ENCODE assay signal across 16 mouse cellular contexts in the genomic region with DNA sequence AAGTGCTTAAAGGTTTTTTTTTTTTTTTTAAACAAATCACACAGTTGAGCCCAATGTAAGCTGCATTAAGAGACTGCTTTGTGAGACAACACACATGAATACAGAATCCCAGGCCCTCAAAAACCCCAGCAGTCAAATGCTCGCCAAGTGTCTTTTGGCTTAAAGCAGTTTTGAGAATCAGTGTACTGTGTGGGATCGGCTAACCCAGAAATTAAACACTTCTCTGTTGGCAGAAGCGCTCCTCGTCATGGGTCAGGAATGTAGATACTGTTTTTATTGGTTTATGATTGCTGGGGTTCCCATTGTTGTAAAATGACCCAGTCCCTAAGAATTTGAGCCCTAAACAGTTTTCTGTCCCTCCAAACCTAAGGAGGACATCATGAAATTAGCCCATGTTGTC.
A peak's percentile ranks its signal among the peaks of the same experiment; 100 is the strongest.
DNase-seq lines count a peak whose midpoint lies in the region; ATAC-seq and TF ChIP-seq lines count a peak whose summit lies in the region.
"Had no signal": no experiment of that assay in that cellular context is flagged by ENCODE, and none has a peak within 500 bp of the region (broad histone marks: within the 10 kb centered on the region; RNA-seq: fewer than 3 reads in every experiment).

No protein-coding gene starts in this region.

- H3K27me3 ChIP-seq in forebrain, embryonic 11.5 days (ENCODE audit: control insufficient read depth, insufficient read depth, low read length) = no peaks in the 10 kb centered on the region
- H3K27me3 ChIP-seq in forebrain, postnatal 0 days (ENCODE audit: insufficient read depth, low read length) = no peaks in the 10 kb centered on the region
- no peaks in the 10 kb centered on the region for H3K27me3 ChIP-seq in lung, embryonic 15.5 days
- no peaks in the 10 kb centered on the region for H3K27me3 ChIP-seq in embryonic facial prominence, embryonic 15.5 days
- H3K27me3 ChIP-seq in limb, embryonic 15.5 days = no peaks in the 10 kb centered on the region
- H3K27me3 ChIP-seq: forebrain, embryonic 13.5 days; liver, embryonic 13.5 days had no signal

- DNase-seq in forebrain, embryonic 11.5 days (ENCODE audit: low spot score) = peak; percentile 34
- DNase-seq in forebrain, postnatal 0 days = no peak
- no peak for DNase-seq in lung, postnatal 4 days
- DNase-seq in spleen, adult 12 weeks (ENCODE audit: low spot score) = no peak
- no peak for DNase-seq in adrenal gland, postnatal 10 days
- DNase-seq: adrenal gland, postnatal 25 days; cerebellum, adult 9-11 months; kidney, postnatal 10 days; liver, embryonic 13.5 days; right cerebral cortex, adult 18-20 months had no signal

- no peaks in the 10 kb centered on the region for H3K4me1 ChIP-seq in forebrain, embryonic 11.5 days (replicated peaks; ENCODE audit: control insufficient read depth, insufficient read depth, low read length)
- no peaks in the 10 kb centered on the region for H3K4me1 ChIP-seq in forebrain, postnatal 0 days (ENCODE audit: insufficient read depth)
- H3K4me1 ChIP-seq in lung, embryonic 15.5 days = peaks cover 23% of the 10 kb centered on the region
- no peaks in the 10 kb centered on the region for H3K4me1 ChIP-seq in embryonic facial prominence, embryonic 15.5 days
- H3K4me1 ChIP-seq in limb, embryonic 15.5 days = peaks cover 19% of the 10 kb centered on the region
- H3K4me1 ChIP-seq: forebrain, embryonic 13.5 days had no signal

- WGBS in forebrain, embryonic 11.5 days = 78% methylated on average over 4 of the region's 4 CpGs
- WGBS in forebrain, postnatal 0 days = 54% methylated on average over 4 of the region's 4 CpGs
- 42% methylated on average over 4 of the region's 4 CpGs for WGBS in lung, embryonic 15.5 days
- WGBS in embryonic facial prominence, embryonic 15.5 days = 50% methylated on average over 4 of the region's 4 CpGs
- WGBS in limb, embryonic 15.5 days = 43% methylated on average over 4 of the region's 4 CpGs

- no peak overlapping the region for H3K9ac ChIP-seq in forebrain, embryonic 11.5 days (ENCODE audit: low read length)
- no peak overlapping the region for H3K9ac ChIP-seq in forebrain, postnatal 0 days
- H3K9ac ChIP-seq in lung, embryonic 15.5 days = no peak overlapping the region
- no peak overlapping the region for H3K9ac ChIP-seq in embryonic facial prominence, embryonic 15.5 days
- no peak overlapping the region for H3K9ac ChIP-seq in limb, embryonic 15.5 days
- H3K9ac ChIP-seq: forebrain, embryonic 13.5 days; liver, embryonic 13.5 days had no signal

- H3K36me3 ChIP-seq in forebrain, embryonic 11.5 days (ENCODE audit: control insufficient read depth, insufficient read depth, low read length) = no peaks in the 10 kb centered on the region
- no peaks in the 10 kb centered on the region for H3K36me3 ChIP-seq in forebrain, postnatal 0 days (ENCODE audit: insufficient read depth)
- H3K36me3 ChIP-seq in lung, embryonic 15.5 days = no peaks in the 10 kb centered on the region
- no peaks in the 10 kb centered on the region for H3K36me3 ChIP-seq in embryonic facial prominence, embryonic 15.5 days
- H3K36me3 ChIP-seq in limb, embryonic 15.5 days = no peaks in the 10 kb centered on the region
- H3K36me3 ChIP-seq: hindbrain, embryonic 10.5 days; liver, embryonic 13.5 days had no signal

- no peaks in the 10 kb centered on the region for H3K9me3 ChIP-seq in forebrain, embryonic 11.5 days (ENCODE audit: control insufficient read depth, low read length)
- no peaks in the 10 kb centered on the region for H3K9me3 ChIP-seq in forebrain, postnatal 0 days (ENCODE audit: low read length)
- H3K9me3 ChIP-seq in lung, embryonic 15.5 days = no peaks in the 10 kb centered on the region
- H3K9me3 ChIP-seq in embryonic facial prominence, embryonic 15.5 days (replicated peaks) = no peaks in the 10 kb centered on the region
- no peaks in the 10 kb centered on the region for H3K9me3 ChIP-seq in limb, embryonic 15.5 days
- H3K9me3 ChIP-seq: forebrain, embryonic 13.5 days; hindbrain, embryonic 10.5 days; liver, embryonic 13.5 days; megakaryocyte, embryonic 14.5 days had no signal

- TF ChIP-seq CTCF in forebrain, postnatal 0 days (IDR thresholded peaks at IDR 0.05; ENCODE audit: low read depth) = no peak

- H3K27ac ChIP-seq in forebrain, embryonic 11.5 days (ENCODE audit: low read depth, low read length) = no peak overlapping the region
- no peak overlapping the region for H3K27ac ChIP-seq in forebrain, postnatal 0 days (ENCODE audit: low read depth, low read length)
- peak overlapping the region; percentile 29; the same call in 1 of the 2 replicates for H3K27ac ChIP-seq in lung, embryonic 15.5 days
- 0 out of 2 replicates have a peak overlapping the region, but pooled peaks have one; percentile 48 for H3K27ac ChIP-seq in embryonic facial prominence, embryonic 15.5 days (replicated peaks)
- H3K27ac ChIP-seq in limb, embryonic 15.5 days = 0 out of 2 replicates have a peak overlapping the region, but pooled peaks have one; percentile 18
- H3K27ac ChIP-seq: forebrain, embryonic 13.5 days; hindbrain, embryonic 10.5 days; liver, embryonic 13.5 days had no signal

- H3K4me3 ChIP-seq in forebrain, embryonic 11.5 days (ENCODE audit: low read depth, low read length) = no peak overlapping the region
- no peak overlapping the region for H3K4me3 ChIP-seq in forebrain, postnatal 0 days (ENCODE audit: low read depth, low read length)
- no peak overlapping the region for H3K4me3 ChIP-seq in lung, embryonic 15.5 days
- no peak overlapping the region for H3K4me3 ChIP-seq in embryonic facial prominence, embryonic 15.5 days (replicated peaks)
- H3K4me3 ChIP-seq in limb, embryonic 15.5 days = no peak overlapping the region
- H3K4me3 ChIP-seq: forebrain, embryonic 13.5 days; hindbrain, embryonic 10.5 days; liver, embryonic 13.5 days; megakaryocyte, embryonic 14.5 days had no signal

- no peak for ATAC-seq in forebrain, embryonic 11.5 days (replicated peaks; ENCODE audit: low FRiP score)
- no peak for ATAC-seq in forebrain, postnatal 0 days
- ATAC-seq in lung, embryonic 15.5 days (ENCODE audit: borderline replicate concordance, extremely low read depth, low FRiP score, low TSS enrichment) = no peak
- ATAC-seq in embryonic facial prominence, embryonic 15.5 days (ENCODE audit: insufficient number of reproducible peaks, low FRiP score, low TSS enrichment, low read depth) = no peak
- no peak for ATAC-seq in limb, embryonic 15.5 days (ENCODE audit: insufficient number of reproducible peaks, low FRiP score, low TSS enrichment, low read depth)
- ATAC-seq: forebrain, embryonic 13.5 days had no signal

- no peak overlapping the region for H3K4me2 ChIP-seq in forebrain, embryonic 11.5 days (ENCODE audit: low read depth, low read length, severe bottlenecking)
- no peak overlapping the region for H3K4me2 ChIP-seq in forebrain, postnatal 0 days (ENCODE audit: low read depth)
- H3K4me2 ChIP-seq in lung, embryonic 15.5 days = no peak overlapping the region
- no peak overlapping the region for H3K4me2 ChIP-seq in embryonic facial prominence, embryonic 15.5 days (replicated peaks)
- H3K4me2 ChIP-seq in limb, embryonic 15.5 days = no peak overlapping the region
- H3K4me2 ChIP-seq: forebrain, embryonic 13.5 days; liver, embryonic 13.5 days had no signal

Comparison
In these comparisons a context has a peak if more than half of its experiments do, and no peak if none do; other contexts are left out.
1. H3K27ac ChIP-seq: peak in lung, embryonic 15.5 days (single experiment), embryonic facial prominence, embryonic 15.5 days (single experiment) and limb, embryonic 15.5 days (single experiment); none in forebrain, embryonic 11.5 days (single experiment) and forebrain, postnatal 0 days (single experiment).